ENCODE assay signal across 23 mouse cellular contexts in the genomic region with DNA sequence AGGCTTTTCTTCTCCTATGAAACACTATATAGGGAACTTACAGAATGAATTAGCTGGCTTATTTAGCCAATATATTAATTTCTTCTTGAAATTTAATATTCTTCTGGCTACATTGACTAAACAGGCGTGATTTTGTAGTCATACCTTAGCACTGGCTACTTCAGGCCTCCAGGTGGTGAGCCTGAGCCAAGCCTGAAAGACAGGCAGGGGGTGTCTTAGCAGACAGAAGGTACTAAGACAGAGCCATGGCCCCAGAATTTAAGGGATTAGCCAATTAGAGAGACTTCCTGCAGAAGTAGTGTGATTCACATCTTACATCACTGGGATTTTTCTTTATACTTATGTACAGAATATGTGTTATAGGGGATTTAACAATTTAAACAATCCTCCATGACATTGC. TPM values are rescaled to one million over a fixed set of nuclear protein-coding genes. Genes with fewer than 3 reads are reported as not detected.
DNase-seq lines count a peak whose midpoint lies in the region; ATAC-seq and TF ChIP-seq lines count a peak whose summit lies in the region.
"Had no signal": no experiment of that assay in that cellular context is flagged by ENCODE, and none has a peak within 500 bp of the region (broad histone marks: within the 10 kb centered on the region; RNA-seq: fewer than 3 reads in every experiment).

No protein-coding gene starts in this region.

- no peak overlapping the region for H3K27ac ChIP-seq in hindbrain, embryonic 15.5 days (replicated peaks)
- H3K27ac ChIP-seq in hindbrain, embryonic 10.5 days: no peak overlapping the region
- H3K27ac ChIP-seq in midbrain, postnatal 0 days (ENCODE audit: low read depth, low read length): no peak overlapping the region
- no peak overlapping the region for H3K27ac ChIP-seq in midbrain, embryonic 13.5 days
- H3K27ac ChIP-seq in lung, postnatal 0 days (ENCODE audit: low read length): no peak overlapping the region
- H3K27ac ChIP-seq: embryonic facial prominence, embryonic 12.5 days; gastrocnemius, adult 2 months; heart, embryonic 10.5 days; limb, embryonic 13.5 days; liver, embryonic 13.5 days had no signal

- H3K9ac ChIP-seq in hindbrain, embryonic 15.5 days: no peak overlapping the region
- no peak overlapping the region for H3K9ac ChIP-seq in midbrain, postnatal 0 days (replicated peaks; ENCODE audit: low read length, poor library complexity, severe bottlenecking)
- H3K9ac ChIP-seq in midbrain, embryonic 13.5 days (replicated peaks): no peak overlapping the region
- H3K9ac ChIP-seq in lung, postnatal 0 days (replicated peaks; ENCODE audit: low read depth): no peak overlapping the region
- H3K9ac ChIP-seq: embryonic facial prominence, embryonic 12.5 days; limb, embryonic 13.5 days; liver, embryonic 13.5 days; lung, embryonic 14.5 days had no signal

- no peak overlapping the region for H3K4me3 ChIP-seq in hindbrain, embryonic 15.5 days
- no peak overlapping the region for H3K4me3 ChIP-seq in hindbrain, embryonic 10.5 days
- H3K4me3 ChIP-seq in midbrain, postnatal 0 days (ENCODE audit: low read depth, low read length): no peak overlapping the region; the same call in 1 of the 2 replicates
- no peak overlapping the region for H3K4me3 ChIP-seq in midbrain, embryonic 13.5 days (replicated peaks)
- no peak overlapping the region for H3K4me3 ChIP-seq in lung, postnatal 0 days (ENCODE audit: low read depth, low read length)
- H3K4me3 ChIP-seq: erythroblast, embryonic 14.5 days; gastrocnemius, adult 2 months; liver, embryonic 13.5 days had no signal

- H3K4me2 ChIP-seq in hindbrain, embryonic 15.5 days: peak overlapping the region; percentile 75
- peak overlapping the region; percentile 67; the same call in 1 of the 2 replicates for H3K4me2 ChIP-seq in midbrain, postnatal 0 days (ENCODE audit: low read depth, low read length, poor library complexity, severe bottlenecking)
- H3K4me2 ChIP-seq in midbrain, embryonic 13.5 days (replicated peaks): no peak overlapping the region
- H3K4me2 ChIP-seq in lung, postnatal 0 days (replicated peaks; ENCODE audit: low read depth, low read length): no peak overlapping the region
- H3K4me2 ChIP-seq: liver, embryonic 13.5 days had no signal

- ATAC-seq in hindbrain, embryonic 15.5 days (ENCODE audit: low FRiP score, low read depth): no peak
- no peak for ATAC-seq in midbrain, postnatal 0 days (ENCODE audit: low FRiP score)
- ATAC-seq in midbrain, embryonic 13.5 days: no peak
- ATAC-seq in lung, postnatal 0 days: no peak

- peak; percentile 49 to 52 for DNase-seq in cerebellum, postnatal 10 days
- no peak for DNase-seq in cerebellum, adult 9-10 months
- no peak for DNase-seq in hindbrain, embryonic 10.5 days (ENCODE audit: low spot score)
- DNase-seq in midbrain, postnatal 0 days (ENCODE audit: low spot score): peak; percentile 72
- no peak for DNase-seq in lung, postnatal 0 days (ENCODE audit: low spot score)
- DNase-seq in right cerebral cortex, adult 18-20 months: no peak
- DNase-seq: adrenal gland, postnatal 25 days; cerebellum, adult 18-20 months; gastrocnemius, adult 2 months; kidney, adult 18-20 months; kidney, postnatal 10 days; layer of hippocampus, adult 9-11 months; liver, embryonic 13.5 days; lung, embryonic 14.5 days; lung, postnatal 4 days; thymus, postnatal 36 days had no signal

- no peaks in the 10 kb centered on the region for H3K27me3 ChIP-seq in hindbrain, embryonic 15.5 days
- H3K27me3 ChIP-seq in hindbrain, embryonic 10.5 days (ENCODE audit: insufficient read depth, poor library complexity, severe bottlenecking): peaks cover 57% of the 10 kb centered on the region
- no peaks in the 10 kb centered on the region for H3K27me3 ChIP-seq in midbrain, postnatal 0 days (ENCODE audit: insufficient read depth, low read length)
- H3K27me3 ChIP-seq in midbrain, embryonic 13.5 days: peaks cover 5% of the 10 kb centered on the region
- H3K27me3 ChIP-seq in lung, postnatal 0 days (replicated peaks; ENCODE audit: insufficient read depth, low read length): peaks cover 24% of the 10 kb centered on the region

- peak; percentile 85 for TF ChIP-seq CTCF in midbrain, postnatal 0 days (IDR thresholded peaks at IDR 0.05)
- TF ChIP-seq CTCF in lung, postnatal 0 days (IDR thresholded peaks at IDR 0.05): no peak

- H3K9me3 ChIP-seq in hindbrain, embryonic 15.5 days: no peaks in the 10 kb centered on the region
- H3K9me3 ChIP-seq in hindbrain, embryonic 10.5 days: no peaks in the 10 kb centered on the region
- no peaks in the 10 kb centered on the region for H3K9me3 ChIP-seq in midbrain, postnatal 0 days (ENCODE audit: low read length)
- no peaks in the 10 kb centered on the region for H3K9me3 ChIP-seq in midbrain, embryonic 13.5 days
- H3K9me3 ChIP-seq in lung, postnatal 0 days (ENCODE audit: low read length): no peaks in the 10 kb centered on the region
- H3K9me3 ChIP-seq: embryonic facial prominence, embryonic 12.5 days; heart, embryonic 10.5 days; limb, embryonic 13.5 days; liver, embryonic 13.5 days had no signal

- WGBS in hindbrain, embryonic 15.5 days: 47% methylated on average over 1 of the region's 1 CpGs
- WGBS in hindbrain, embryonic 10.5 days: 46% methylated on average over 1 of the region's 1 CpGs
- WGBS in midbrain, postnatal 0 days: 46% methylated on average over 1 of the region's 1 CpGs
- 51% methylated on average over 1 of the region's 1 CpGs for WGBS in midbrain, embryonic 13.5 days
- WGBS in lung, postnatal 0 days: 28% methylated on average over 1 of the region's 1 CpGs

- no peaks in the 10 kb centered on the region for H3K36me3 ChIP-seq in hindbrain, embryonic 15.5 days
- no peaks in the 10 kb centered on the region for H3K36me3 ChIP-seq in hindbrain, embryonic 10.5 days
- H3K36me3 ChIP-seq in midbrain, postnatal 0 days (ENCODE audit: insufficient read depth, low read length): no peaks in the 10 kb centered on the region
- no peaks in the 10 kb centered on the region for H3K36me3 ChIP-seq in midbrain, embryonic 13.5 days
- H3K36me3 ChIP-seq in lung, postnatal 0 days (ENCODE audit: insufficient read depth, low read length): no peaks in the 10 kb centered on the region
- H3K36me3 ChIP-seq: embryonic facial prominence, embryonic 12.5 days; heart, embryonic 10.5 days; limb, embryonic 13.5 days; liver, embryonic 13.5 days had no signal

- H3K4me1 ChIP-seq in hindbrain, embryonic 15.5 days (replicated peaks): peaks cover 20% of the 10 kb centered on the region
- H3K4me1 ChIP-seq in hindbrain, embryonic 10.5 days (replicated peaks): peaks cover 16% of the 10 kb centered on the region; the same call in 1 of the 2 replicates
- H3K4me1 ChIP-seq in midbrain, postnatal 0 days (ENCODE audit: insufficient read depth, low read length): no peaks in the 10 kb centered on the region
- peaks cover 16% of the 10 kb centered on the region for H3K4me1 ChIP-seq in midbrain, embryonic 13.5 days (replicated peaks)
- H3K4me1 ChIP-seq in lung, postnatal 0 days (ENCODE audit: insufficient read depth, low read depth, low read length): peaks cover 4% of the 10 kb centered on the region; the same call in 1 of the 2 replicates

- TF ChIP-seq EP300 in lung, postnatal 0 days (IDR thresholded peaks at IDR 0.05): no peak

RNA-seq across cellular contexts. Expression of a gene that starts 1.2 kb away (rescaled TPM):
- polyA plus RNA-seq in hindbrain, embryonic 15.5 days (2015; fragmentation: Nextera tagmentation; extraction: Ambion mirVana): 35.5 and 38.7 TPM in 2 replicates
- polyA plus RNA-seq in hindbrain, embryonic 10.5 days (2016; fragmentation: Nextera tagmentation; extraction: Ambion mirVana): 3.6 and 4.4 TPM in 2 replicates
- 46.7 and 51.2 TPM in 2 replicates for total RNA-seq in midbrain, postnatal 0 days (2014; rRNA removed)
- 43.4 and 52.9 TPM in 2 replicates for polyA plus RNA-seq in midbrain, postnatal 0 days (2015; fragmentation: Nextera tagmentation; extraction: Ambion mirVana)
- 16.9 and 17.7 TPM in 2 replicates for polyA plus RNA-seq in midbrain, embryonic 13.5 days (2015; fragmentation: Nextera tagmentation; extraction: Ambion mirVana)
- 0.08 and 0.14 TPM in 2 replicates for polyA plus RNA-seq in lung, postnatal 0 days (2015; fragmentation: Nextera tagmentation; extraction: Ambion mirVana)
- total RNA-seq: MEL had no signal
- polyA plus RNA-seq: erythroblast, embryonic 14.5 days had no signal

Comparison
In these comparisons a context has a peak if more than half of its experiments do, and no peak if none do; other contexts are left out.
1. DNase-seq: peak in cerebellum, postnatal 10 days (2 of 2) and midbrain, postnatal 0 days (single experiment); none in cerebellum, adult 9-10 months (single experiment), hindbrain, embryonic 10.5 days (single experiment), lung, postnatal 0 days (single experiment) and right cerebral cortex, adult 18-20 months (single experiment).
2. H3K4me2 ChIP-seq: peak in hindbrain, embryonic 15.5 days (single experiment) and midbrain, postnatal 0 days (single experiment); none in midbrain, embryonic 13.5 days (single experiment) and lung, postnatal 0 days (single experiment).